Mouse (Mus musculus) midbrain, embryonic 12.5 days (tissue): ENCODE results near the gene Rai2. TPM values are rescaled to one million over a fixed set of nuclear protein-coding genes. Genes with fewer than 3 reads are reported as not detected.
A peak's percentile ranks its signal among the peaks of the same experiment; 100 is the strongest.
"Not testable (repeated sequence)": the region's sequence is repeated elsewhere in the genome, so short reads cannot be mapped to it uniquely, and the experiment has no call there.

Source experiments
- ATAC-seq: fragments of 200-750 bp; cut with Nextera tagmentation; 2 replicates; pipeline ENCODE4 v1.8.0; 2017; ENCODE audit warnings: low read depth, moderate TSS enrichment, moderate library complexity; ENCODE audit not compliant: low FRiP score
- H3K27ac ChIP-seq: fragments of 300-500 bp; sonication (generic); replicated peaks from 2 replicates; pipeline ENCODE4 v1.5.1; 2016; ENCODE audit warnings: mild to moderate bottlenecking
- H3K27me3 ChIP-seq: fragments of 300-500 bp; sonication (generic); 2 replicates; pipeline ENCODE4 v1.6.1; 2016; ENCODE audit warnings: mild to moderate bottlenecking
- H3K36me3 ChIP-seq: fragments of 300-500 bp; sonication (generic); 2 replicates; pipeline ENCODE4 v1.6.1; 2016
- H3K4me1 ChIP-seq: fragments of 300-500 bp; sonication (generic); 2 replicates; pipeline ENCODE4 v1.6.1; 2016
- H3K4me2 ChIP-seq: fragments of 300-500 bp; sonication (generic); replicated peaks from 2 replicates; pipeline ENCODE4 v1.6.1; 2016; ENCODE audit warnings: mild to moderate bottlenecking, moderate library complexity
- H3K4me3 ChIP-seq: fragments of 300-500 bp; sonication (generic); 2 replicates; pipeline ENCODE4 v1.5.1; 2016; ENCODE audit warnings: mild to moderate bottlenecking
- H3K9ac ChIP-seq: fragments of 300-500 bp; sonication (generic); replicated peaks from 2 replicates; pipeline ENCODE4 v1.6.1; 2016; ENCODE audit warnings: mild to moderate bottlenecking, moderate library complexity
- H3K9me3 ChIP-seq: fragments of 300-500 bp; sonication (generic); 2 replicates; pipeline ENCODE4 v1.6.1; 2016; ENCODE audit warnings: mild to moderate bottlenecking
- WGBS: fragments of 180-500 bp; shearing (Covaris S2); methylation state at CpG from one replicate; pipeline ENCODE4 v1.1.7; 2016; 5-methylcytosine and 5-hydroxymethylcytosine counted together
- polyA plus RNA-seq: library from polyadenylated mRNA; unstranded; fragments of >200 nt; fragmentation: Nextera tagmentation; extraction: Ambion mirVana; gene quantifications from 2 replicates; pipeline ENCODE4 v1.2.1, GENCODE M21; 2016

Gene Rai2
- polyA plus RNA-seq, 1 experiment from 2014 or later: 5.5 TPM

GRCm38 (mm10) chrX:161733581-161734309 lies 16.9 kb downstream of the Rai2 start:
- H3K9ac ChIP-seq: no peak overlapping the region
- peaks cover 64% of the 10 kb centered on the region for H3K27me3 ChIP-seq
- H3K9me3 ChIP-seq: no peaks in the 10 kb centered on the region
- no peak for ATAC-seq
- H3K4me1 ChIP-seq: no peaks in the 10 kb centered on the region
- no peaks in the 10 kb centered on the region for H3K36me3 ChIP-seq
- H3K4me2 ChIP-seq: no peak overlapping the region
- no peak overlapping the region for H3K4me3 ChIP-seq
- H3K27ac ChIP-seq: no peak overlapping the region
- WGBS: 91% methylated on average over 12 of the region's 12 CpGs

DNA sequence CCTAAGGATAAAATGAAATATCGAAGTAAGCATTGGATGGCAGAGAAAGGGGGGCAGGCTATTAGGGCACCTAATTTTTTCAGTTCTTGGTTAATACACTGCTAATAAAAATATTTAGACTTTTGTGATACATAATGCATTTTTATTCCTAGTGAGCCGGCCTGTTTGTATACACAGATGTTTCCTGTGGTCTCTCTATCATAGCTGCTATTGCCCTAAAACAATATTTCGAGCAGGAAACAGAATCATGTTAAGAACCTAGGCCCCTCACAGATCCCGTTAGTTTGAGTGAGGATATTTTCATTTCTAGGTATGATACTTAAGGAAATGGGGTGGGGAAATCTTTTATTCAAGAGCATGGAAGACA lies 17.4 kb downstream of the Rai2 start:
- ATAC-seq: no peak
- H3K27ac ChIP-seq: no peak overlapping the region
- H3K9me3 ChIP-seq: no peaks in the 10 kb centered on the region
- no peaks in the 10 kb centered on the region for H3K36me3 ChIP-seq
- peaks cover 64% of the 10 kb centered on the region for H3K27me3 ChIP-seq
- no peak overlapping the region for H3K9ac ChIP-seq
- H3K4me1 ChIP-seq: no peaks in the 10 kb centered on the region
- WGBS: 83% methylated on average over 4 of the region's 4 CpGs
- H3K4me2 ChIP-seq: no peak overlapping the region
- H3K4me3 ChIP-seq: no peak overlapping the region

- Histone ChIP-seq H3K9ac (no peak overlapping the region), H3K4me1 (no peaks in the 10 kb centered on the region), H3K36me3 (no peaks in the 10 kb centered on the region), H3K9me3 (no peaks in the 10 kb centered on the region), H3K27ac (no peak overlapping the region), H3K4me3 (no peak overlapping the region), H3K4me2 (no peak overlapping the region), H3K27me3 (peaks cover 56% of the 10 kb centered on the region)
- ATAC-seq: no peak
- 70% methylated on average over 1 of the region's 1 CpGs for WGBS
These were observed 22.5 kb downstream of the Rai2 start for GRCm38 (mm10) chrX:161739374-161739773.

DNA sequence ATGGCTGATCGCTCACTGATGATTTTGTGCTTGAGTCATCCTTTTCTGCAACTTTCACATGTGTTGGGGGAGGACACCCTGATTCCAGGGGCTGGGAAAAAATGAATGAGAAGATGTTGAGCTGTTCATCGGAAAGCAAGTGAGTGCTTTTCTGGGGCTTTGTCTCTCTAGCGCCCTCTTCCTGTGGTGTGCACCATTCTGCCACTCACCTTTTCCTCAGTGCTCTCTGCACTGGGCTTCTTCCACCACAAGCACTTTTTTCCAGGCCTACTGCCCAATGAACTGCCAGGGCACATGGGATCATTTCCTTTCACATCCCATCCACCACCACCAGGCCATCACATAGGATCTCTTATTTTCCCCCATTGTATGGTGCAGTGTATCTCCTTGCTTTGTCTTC lies 26.2 kb downstream of the Rai2 start:
- 78% methylated on average over 3 of the region's 3 CpGs for WGBS
- Histone ChIP-seq H3K4me2 (no peak overlapping the region), H3K4me3 (no peak overlapping the region), H3K27me3 (peaks cover 59% of the 10 kb centered on the region), H3K9ac (no peak overlapping the region), H3K9me3 (no peaks in the 10 kb centered on the region), H3K27ac (no peak overlapping the region), H3K36me3 (no peaks in the 10 kb centered on the region), H3K4me1 (no peaks in the 10 kb centered on the region)
- ATAC-seq: no peak

- peaks cover 69% of the 10 kb centered on the region for H3K27me3 ChIP-seq
- H3K9ac ChIP-seq: no peak overlapping the region
- H3K27ac ChIP-seq: no peak overlapping the region
- 79% methylated on average over 3 of the region's 3 CpGs for WGBS
- no peaks in the 10 kb centered on the region for H3K4me1 ChIP-seq
- no peaks in the 10 kb centered on the region for H3K9me3 ChIP-seq
- no peak overlapping the region for H3K4me2 ChIP-seq
- H3K36me3 ChIP-seq: no peaks in the 10 kb centered on the region
- no peak for ATAC-seq
- H3K4me3 ChIP-seq: no peak overlapping the region
These were observed 28.4 kb downstream of the Rai2 start for GRCm38 (mm10) chrX:161745296-161745695.

- ATAC-seq: no peak
These were observed 30.5 kb downstream of the Rai2 start for GRCm38 (mm10) chrX:161747337-161747736.

DNA sequence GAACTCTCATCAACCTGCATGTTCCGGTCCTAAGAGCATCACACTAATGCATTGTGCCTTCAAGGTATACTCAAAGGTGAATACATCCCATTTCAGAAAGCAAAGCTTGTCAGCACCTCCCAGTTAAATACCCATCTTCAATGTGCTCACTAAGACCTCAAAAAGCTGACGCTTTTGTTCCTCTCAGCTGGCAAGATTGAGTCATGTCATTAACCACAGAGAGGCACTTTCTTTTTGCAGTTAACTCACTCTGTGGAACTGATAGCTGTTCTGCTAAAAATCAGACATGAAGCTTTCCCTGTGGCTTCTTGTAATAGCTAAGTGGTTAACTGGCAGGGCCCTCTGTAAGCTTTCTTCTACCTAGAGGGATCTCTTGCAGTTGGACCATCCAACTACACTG lies 36.6 kb downstream of the Rai2 start:
- no peak for ATAC-seq
- WGBS: 67% methylated on average over 2 of the region's 2 CpGs
- H3K4me3 ChIP-seq: no peak overlapping the region
- H3K4me1 ChIP-seq: no peaks in the 10 kb centered on the region
- H3K36me3 ChIP-seq: no peaks in the 10 kb centered on the region
- no peaks in the 10 kb centered on the region for H3K9me3 ChIP-seq
- peaks cover 63% of the 10 kb centered on the region for H3K27me3 ChIP-seq
- no peak overlapping the region for H3K4me2 ChIP-seq
- H3K9ac ChIP-seq: no peak overlapping the region
- no peak overlapping the region for H3K27ac ChIP-seq

More at GRCm38 (mm10) chrX:161747337-161747736, 30.5 kb downstream of the Rai2 start:
- Histone ChIP-seq H3K27ac (no peak overlapping the region), H3K36me3 (no peaks in the 10 kb centered on the region), H3K4me3 (no peak overlapping the region), H3K9ac (no peak overlapping the region), H3K27me3 (peaks cover 61% of the 10 kb centered on the region), H3K4me1 (no peaks in the 10 kb centered on the region), H3K9me3 (no peaks in the 10 kb centered on the region), H3K4me2 (no peak overlapping the region)
- 75% methylated on average over 2 of the region's 2 CpGs for WGBS

- no peak overlapping the region for H3K9ac ChIP-seq
- no peaks in the 10 kb centered on the region for H3K9me3 ChIP-seq
- peaks cover 69% of the 10 kb centered on the region for H3K27me3 ChIP-seq
- no peak overlapping the region for H3K4me2 ChIP-seq
- H3K36me3 ChIP-seq: no peaks in the 10 kb centered on the region
- no peak overlapping the region for H3K4me3 ChIP-seq
- no peaks in the 10 kb centered on the region; the same call in 1 of the 2 replicates for H3K4me1 ChIP-seq
- 44% methylated on average over 12 of the region's 12 CpGs for WGBS
- H3K27ac ChIP-seq: no peak overlapping the region
- peak; percentile 92 for ATAC-seq
These were observed 59.6 kb downstream of the Rai2 start for GRCm38 (mm10) chrX:161776321-161776962.

- no peak overlapping the region for H3K4me3 ChIP-seq
- H3K36me3 ChIP-seq: no peaks in the 10 kb centered on the region
- H3K9me3 ChIP-seq: no peaks in the 10 kb centered on the region
- ATAC-seq: no peak
- H3K4me2 ChIP-seq: no peak overlapping the region
- H3K4me1 ChIP-seq: no peaks in the 10 kb centered on the region; the same call in 1 of the 2 replicates
- peaks cover 51% of the 10 kb centered on the region for H3K27me3 ChIP-seq
- no peak overlapping the region for H3K9ac ChIP-seq
- WGBS: 80% methylated on average over 6 of the region's 6 CpGs
- H3K27ac ChIP-seq: no peak overlapping the region
These were observed 63.6 kb downstream of the Rai2 start for GRCm38 (mm10) chrX:161780321-161781034.

- ATAC-seq: no peak
- H3K9ac ChIP-seq: no peak overlapping the region
- WGBS: 31% methylated on average over 6 of the region's 6 CpGs
- H3K27ac ChIP-seq: no peak overlapping the region
- H3K9me3 ChIP-seq: no peaks in the 10 kb centered on the region
- H3K27me3 ChIP-seq: peaks cover 49% of the 10 kb centered on the region
- H3K4me1 ChIP-seq: no peaks in the 10 kb centered on the region
- H3K36me3 ChIP-seq: no peaks in the 10 kb centered on the region
- H3K4me2 ChIP-seq: no peak overlapping the region
- no peak overlapping the region for H3K4me3 ChIP-seq
These were observed 73.3 kb downstream of the Rai2 start for GRCm38 (mm10) chrX:161790182-161790581.

GRCm38 (mm10) chrX:161826186-161826585 lies 109.3 kb downstream of the Rai2 start:
- not testable (repeated sequence) for H3K9me3 ChIP-seq, H3K4me1 ChIP-seq, H3K27ac ChIP-seq, H3K4me3 ChIP-seq, H3K9ac ChIP-seq, ATAC-seq, H3K4me2 ChIP-seq, H3K36me3 ChIP-seq
- H3K27me3 ChIP-seq: peaks cover 13% of the 10 kb centered on the region; the same call in 1 of the 2 replicates
- WGBS: 15% methylated on average over 2 of the region's 2 CpGs
